Mouse (Mus musculus) liver, adult 2 months (tissue): ENCODE results near the gene Acap1. TPM values are rescaled to one million over a fixed set of nuclear protein-coding genes. Genes with fewer than 3 reads are reported as not detected.

ENCODE experiments used
- DNase-seq: peaks from one replicate; pipeline ENCODE4 v3.0.0-alpha.2; 2011; ENCODE audit warnings: low read depth, low spot score; ENCODE audit errors: extremely low read depth
- H3K27ac ChIP-seq: fragments of 200-500 bp; replicated peaks from 2 replicates; pipeline ENCODE4 v1.5.1; 2012; ENCODE audit warnings: low read depth, mild to moderate bottlenecking, control low read depth, inconsistent platforms, low read length; ENCODE audit not compliant: insufficient read depth
- H3K27me3 ChIP-seq: fragments of 200-500 bp; 2 replicates; pipeline ENCODE4 v1.6.1; 2012; ENCODE audit warnings: mild to moderate bottlenecking, moderate library complexity, low read length, inconsistent platforms; ENCODE audit not compliant: control insufficient read depth, insufficient read depth
- H3K36me3 ChIP-seq: fragments of 200-500 bp; 2 replicates; pipeline ENCODE4 v1.6.1; 2012; ENCODE audit warnings: low read length, inconsistent platforms; ENCODE audit not compliant: control insufficient read depth, insufficient read depth
- H3K4me1 ChIP-seq: fragments of 200-500 bp; 2 replicates; pipeline ENCODE4 v1.6.1; 2011; ENCODE audit warnings: low read length; ENCODE audit not compliant: control insufficient read depth, insufficient read depth
- H3K4me3 ChIP-seq: fragments of 200-500 bp; 2 replicates; pipeline ENCODE4 v1.5.1; 2011; ENCODE audit warnings: low read depth, mild to moderate bottlenecking, control low read depth, low read length, moderate library complexity; ENCODE audit not compliant: insufficient read depth
- H3K79me2 ChIP-seq: fragments of 200-500 bp; 2 replicates; pipeline ENCODE4 v1.6.1; 2012; ENCODE audit warnings: inconsistent platforms, mild to moderate bottlenecking, low read length, moderate library complexity; ENCODE audit not compliant: control insufficient read depth, insufficient read depth
- H3K9ac ChIP-seq: fragments of 200-500 bp; 2 replicates; pipeline ENCODE4 v1.6.1; 2012; ENCODE audit warnings: low read depth, mild to moderate bottlenecking, control low read depth, inconsistent platforms, low read length
- CTCF ChIP-seq: fragments of 200-500 bp; IDR thresholded peaks from 2 replicates; pipeline ENCODE4 v1.5.1; 2011; ENCODE audit warnings: low read depth, low read length, control low read depth
- POLR2A ChIP-seq: fragments of 200-500 bp; IDR thresholded peaks from 2 replicates; pipeline ENCODE4 v1.6.1; 2011; ENCODE audit warnings: low read length, control low read depth; ENCODE audit not compliant: insufficient read depth; ENCODE audit errors: extremely low read depth
- WGBS: fragments of 180-500 bp; shearing (Covaris S2); methylation state at CpG from one replicate; pipeline ENCODE4 v1.1.7; 2018; 5-methylcytosine and 5-hydroxymethylcytosine counted together
- polyA plus RNA-seq: library from polyadenylated mRNA; depleted of rRNA; stranded (reverse); fragments of >200 nt; gene quantifications from 2 replicates; pipeline ENCODE4 v1.2.3, GENCODE M21; 2012
- total RNA-seq: library from RNA; depleted of rRNA; stranded (reverse); fragments of >200 nt; gene quantifications from 2 replicates; pipeline ENCODE4 v1.2.3, GENCODE M21; 2014

The Acap1 gene
- total and polyA plus RNA-seq, 2 experiments: 1.2 to 3.3 TPM

GRCm38 (mm10) chr11:69858113-69858998 is 37.0 kb downstream of the Acap1 start, which contains the start of gene Tnk1:
Tnk1 (minus strand) TSS chr11:69858730.
- Histone ChIP-seq H3K36me3 (no peaks in the 10 kb centered on the region), H3K4me3 (no peak within 1 kb of the TSS), H3K9ac (no peak within 1 kb of the TSS), H3K79me2 (no peaks in the 10 kb centered on the region), H3K27me3 (no peaks in the 10 kb centered on the region), H3K4me1 (no peaks in the 10 kb centered on the region), H3K27ac (no peak within 1 kb of the TSS)
- WGBS: 54% methylated on average over 30 of the region's 30 CpGs
- no peak for DNase-seq
- TF ChIP-seq POLR2A: no peak
- no peak for TF ChIP-seq CTCF

GRCm38 (mm10) chr11:69855347-69855746 is 40.0 kb downstream of the Acap1 start:
- no peak overlapping the region for H3K4me3 ChIP-seq
- no peaks in the 10 kb centered on the region for H3K79me2 ChIP-seq
- no peaks in the 10 kb centered on the region for H3K4me1 ChIP-seq
- WGBS: 52% methylated on average over 16 of the region's 16 CpGs
- DNase-seq: no peak
- H3K27me3 ChIP-seq: no peaks in the 10 kb centered on the region
- peak; percentile 51 for TF ChIP-seq CTCF
- no peak for TF ChIP-seq POLR2A
- H3K36me3 ChIP-seq: no peaks in the 10 kb centered on the region; the same call in 1 of the 2 replicates
- no peak overlapping the region for H3K9ac ChIP-seq
- no peak overlapping the region for H3K27ac ChIP-seq

GRCm38 (mm10) chr11:69854680-69855079 is 40.7 kb downstream of the Acap1 start:
- Histone ChIP-seq H3K27ac (no peak overlapping the region), H3K79me2 (no peaks in the 10 kb centered on the region), H3K36me3 (no peaks in the 10 kb centered on the region; the same call in 1 of the 2 replicates), H3K4me3 (no peak overlapping the region), H3K27me3 (no peaks in the 10 kb centered on the region), H3K9ac (no peak overlapping the region), H3K4me1 (no peaks in the 10 kb centered on the region)
- WGBS: 81% methylated on average over 10 of the region's 10 CpGs
- no peak for DNase-seq
- TF ChIP-seq CTCF (no peak), POLR2A (no peak)

- peak; percentile 25 for DNase-seq
- no peak overlapping the region for H3K4me3 ChIP-seq
- H3K27me3 ChIP-seq: no peaks in the 10 kb centered on the region
- no peak overlapping the region for H3K9ac ChIP-seq
- H3K4me1 ChIP-seq: no peaks in the 10 kb centered on the region
- H3K79me2 ChIP-seq: no peaks in the 10 kb centered on the region
- no peaks in the 10 kb centered on the region; the same call in 1 of the 2 replicates for H3K36me3 ChIP-seq
- WGBS: 52% methylated on average over 7 of the region's 7 CpGs
- H3K27ac ChIP-seq: no peak overlapping the region
- TF ChIP-seq CTCF (no peak), POLR2A (no peak)
Observed at GRCm38 (mm10) chr11:69853994-69854393, 41.3 kb downstream of the Acap1 start.

GRCm38 (mm10) chr11:69850754-69851153 is 44.6 kb downstream of the Acap1 start:
- TF ChIP-seq POLR2A (no peak), CTCF (no peak)
- no peak overlapping the region for H3K27ac ChIP-seq
- no peaks in the 10 kb centered on the region for H3K27me3 ChIP-seq
- no peak overlapping the region for H3K4me3 ChIP-seq
- H3K79me2 ChIP-seq: no peaks in the 10 kb centered on the region
- no peak for DNase-seq
- H3K36me3 ChIP-seq: no peaks in the 10 kb centered on the region; the same call in 1 of the 2 replicates
- H3K9ac ChIP-seq: no peak overlapping the region
- 0 out of 2 replicates have a peak, but pooled peaks cover 3% of the 10 kb centered on the region for H3K4me1 ChIP-seq
- WGBS: 77% methylated on average over 8 of the region's 8 CpGs

GRCm38 (mm10) chr11:69849884-69850283 is 45.5 kb downstream of the Acap1 start:
- Histone ChIP-seq H3K9ac (no peak overlapping the region), H3K36me3 (no peaks in the 10 kb centered on the region; the same call in 1 of the 2 replicates), H3K4me3 (no peak overlapping the region), H3K27me3 (no peaks in the 10 kb centered on the region), H3K79me2 (no peaks in the 10 kb centered on the region), H3K27ac (no peak overlapping the region), H3K4me1 (peaks cover 8% of the 10 kb centered on the region)
- TF ChIP-seq CTCF (no peak), POLR2A (no peak)
- WGBS: 87% methylated on average over 15 of the region's 15 CpGs
- DNase-seq: no peak
